Mouse (Mus musculus) kidney, adult 2 months (tissue): Measurements from ENCODE around the gene Gtf3a. TPM values are rescaled to one million over a fixed set of nuclear protein-coding genes. Genes with fewer than 3 reads are reported as not detected.

ENCODE experiments used
- DNase-seq: peaks from one replicate; pipeline ENCODE4 v3.0.0; 2021
- H3K27ac ChIP-seq: fragments of 200-500 bp; 2 replicates; pipeline ENCODE4 v1.5.1; 2012; ENCODE audit warnings: low read depth, low read length, control low read depth, inconsistent platforms; ENCODE audit not compliant: insufficient read depth
- H3K27me3 ChIP-seq: fragments of 200-500 bp; replicated peaks from 2 replicates; pipeline ENCODE4 v1.6.1; 2012; ENCODE audit warnings: mild to moderate bottlenecking, moderate library complexity, low read length, inconsistent platforms; ENCODE audit not compliant: control insufficient read depth, insufficient read depth
- H3K36me3 ChIP-seq: fragments of 200-500 bp; 2 replicates; pipeline ENCODE4 v1.6.1; 2012; ENCODE audit warnings: mild to moderate bottlenecking, moderate library complexity, low read length, inconsistent platforms; ENCODE audit not compliant: control insufficient read depth, insufficient read depth
- H3K4me1 ChIP-seq: fragments of 200-500 bp; 2 replicates; pipeline ENCODE4 v1.6.1; 2011; ENCODE audit warnings: low read length; ENCODE audit not compliant: control insufficient read depth, insufficient read depth
- H3K4me3 ChIP-seq: fragments of 200-500 bp; 2 replicates; pipeline ENCODE4 v1.5.1; 2011; ENCODE audit warnings: mild to moderate bottlenecking, low read depth, low read length, control low read depth; ENCODE audit not compliant: insufficient read depth
- CTCF ChIP-seq: fragments of 200-500 bp; conservative IDR thresholded peaks from 2 replicates; pipeline ENCODE4 v1.5.1; 2011; ENCODE audit warnings: low read depth, mild to moderate bottlenecking, control low read depth, low read length, moderate library complexity, mixed read lengths; ENCODE audit not compliant: insufficient read depth, insufficient read length
- POLR2A ChIP-seq: fragments of 200-500 bp; IDR thresholded peaks from one replicate; pipeline ENCODE4 v1.6.1; 2011; ENCODE audit warnings: low read depth, low read length, control low read depth
- WGBS: fragments of 180-500 bp; shearing (Covaris S2); methylation state at CpG from one replicate; pipeline ENCODE4 v1.1.7; 2018; 5-methylcytosine and 5-hydroxymethylcytosine counted together
- polyA plus RNA-seq: library from polyadenylated mRNA; depleted of rRNA; stranded (reverse); fragments of >200 nt; gene quantifications from 2 replicates; pipeline ENCODE4 v1.2.3, GENCODE M21; 2012

The Gtf3a gene
- polyA plus RNA-seq, 1 experiment = 52.3 TPM

GRCm38 (mm10) chr5:146983216-146983615 is 34.8 kb downstream of the Gtf3a start:
- DNase-seq = peak; percentile 71
- H3K4me1 ChIP-seq = peaks cover 10% of the 10 kb centered on the region; the same call in 1 of the 2 replicates
- no peaks in the 10 kb centered on the region for H3K36me3 ChIP-seq
- no peak overlapping the region for H3K27ac ChIP-seq
- peak; percentile 93 for TF ChIP-seq CTCF
- no peak for TF ChIP-seq POLR2A
- no peaks in the 10 kb centered on the region for H3K27me3 ChIP-seq
- WGBS = 4% methylated on average over 8 of the region's 8 CpGs
- H3K4me3 ChIP-seq = no peak overlapping the region

- no peak for TF ChIP-seq POLR2A
- peaks cover 9% of the 10 kb centered on the region; the same call in 1 of the 2 replicates for H3K4me1 ChIP-seq
- no peaks in the 10 kb centered on the region for H3K36me3 ChIP-seq
- H3K4me3 ChIP-seq = no peak overlapping the region
- H3K27me3 ChIP-seq = no peaks in the 10 kb centered on the region
- no peak for DNase-seq
- WGBS = 67% methylated on average over 21 of the region's 21 CpGs
- no peak overlapping the region for H3K27ac ChIP-seq
Measured at GRCm38 (mm10) chr5:146985725-146986433, 37.4 kb downstream of the Gtf3a start.

DNA sequence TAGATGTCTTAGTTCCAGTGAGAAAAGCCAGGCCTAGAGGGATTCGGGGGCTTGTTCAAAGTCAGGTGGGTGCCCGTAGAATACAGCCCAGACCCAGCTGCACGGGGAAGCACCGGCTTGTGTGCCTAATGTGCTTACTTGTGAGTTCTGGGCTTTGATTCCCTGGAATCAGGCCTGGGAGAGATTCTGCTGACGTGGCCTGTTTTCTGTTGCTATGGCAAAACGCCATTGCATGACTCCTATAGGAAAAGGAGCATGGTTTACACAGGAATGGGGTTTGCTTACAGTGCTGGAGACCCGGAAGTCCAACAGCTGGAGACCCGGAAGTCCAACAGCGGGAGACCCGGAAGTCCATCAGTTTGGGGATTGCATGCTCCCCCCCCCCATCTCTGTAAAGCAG is 39.1 kb downstream of the Gtf3a start:
- no peak overlapping the region for H3K4me3 ChIP-seq
- no peaks in the 10 kb centered on the region for H3K4me1 ChIP-seq
- TF ChIP-seq POLR2A (no peak), CTCF (no peak)
- 87% methylated on average over 10 of the region's 10 CpGs for WGBS
- no peak for DNase-seq
- no peaks in the 10 kb centered on the region for H3K27me3 ChIP-seq
- no peak overlapping the region for H3K27ac ChIP-seq
- H3K36me3 ChIP-seq = no peaks in the 10 kb centered on the region

DNA sequence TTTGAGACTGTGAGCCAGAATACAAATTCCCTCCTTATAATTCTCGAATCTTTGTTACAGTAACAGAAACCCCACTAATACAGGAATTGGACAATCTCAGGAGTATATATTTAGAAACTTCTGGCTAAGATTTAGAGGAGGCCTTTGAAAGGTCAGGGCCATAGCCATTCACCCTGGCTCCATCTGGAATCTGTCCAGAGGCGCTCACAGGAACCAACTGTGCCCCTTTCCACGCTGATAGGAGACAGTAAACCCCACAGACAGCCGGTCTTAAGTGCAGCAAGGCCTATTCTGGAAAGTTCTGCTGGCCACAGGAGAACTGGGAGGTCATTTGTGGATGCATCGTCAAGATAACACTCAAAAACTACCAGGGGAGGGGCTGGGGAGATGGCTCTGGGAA is 40.6 kb downstream of the Gtf3a start:
- H3K4me3 ChIP-seq = no peak overlapping the region
- H3K27ac ChIP-seq = no peak overlapping the region
- H3K27me3 ChIP-seq = no peaks in the 10 kb centered on the region
- TF ChIP-seq POLR2A (no peak), CTCF (no peak)
- DNase-seq = no peak
- H3K4me1 ChIP-seq = no peaks in the 10 kb centered on the region
- H3K36me3 ChIP-seq = no peaks in the 10 kb centered on the region
- 50% methylated on average over 5 of the region's 5 CpGs for WGBS

GRCm38 (mm10) chr5:146993509-146993908 is 45.1 kb downstream of the Gtf3a start:
- peak; percentile 59 for DNase-seq
- no peaks in the 10 kb centered on the region for H3K36me3 ChIP-seq
- no peak overlapping the region for H3K4me3 ChIP-seq
- H3K4me1 ChIP-seq = no peaks in the 10 kb centered on the region
- no peak overlapping the region for H3K27ac ChIP-seq
- TF ChIP-seq POLR2A = no peak
- no peak for TF ChIP-seq CTCF
- no peaks in the 10 kb centered on the region for H3K27me3 ChIP-seq
- WGBS = 58% methylated on average over 8 of the region's 8 CpGs

- Histone ChIP-seq H3K27ac (no peak overlapping the region), H3K36me3 (no peaks in the 10 kb centered on the region), H3K4me3 (no peak overlapping the region), H3K27me3 (no peaks in the 10 kb centered on the region), H3K4me1 (no peaks in the 10 kb centered on the region)
- no peak for DNase-seq
- 62% methylated on average over 6 of the region's 6 CpGs for WGBS
- TF ChIP-seq CTCF (no peak), POLR2A (no peak)
Measured at GRCm38 (mm10) chr5:146994973-146995372, 46.5 kb downstream of the Gtf3a start.

- Histone ChIP-seq H3K4me3 (no peak overlapping the region), H3K27me3 (no peaks in the 10 kb centered on the region), H3K36me3 (no peaks in the 10 kb centered on the region), H3K27ac (no peak overlapping the region), H3K4me1 (no peaks in the 10 kb centered on the region)
- DNase-seq = no peak
- TF ChIP-seq CTCF = no peak
- no peak for TF ChIP-seq POLR2A
- whole genome bisulfite sequencing = 87% methylated on average over 7 of the region's 7 CpGs
Measured at GRCm38 (mm10) chr5:146996812-146997211, 48.4 kb downstream of the Gtf3a start.

DNA sequence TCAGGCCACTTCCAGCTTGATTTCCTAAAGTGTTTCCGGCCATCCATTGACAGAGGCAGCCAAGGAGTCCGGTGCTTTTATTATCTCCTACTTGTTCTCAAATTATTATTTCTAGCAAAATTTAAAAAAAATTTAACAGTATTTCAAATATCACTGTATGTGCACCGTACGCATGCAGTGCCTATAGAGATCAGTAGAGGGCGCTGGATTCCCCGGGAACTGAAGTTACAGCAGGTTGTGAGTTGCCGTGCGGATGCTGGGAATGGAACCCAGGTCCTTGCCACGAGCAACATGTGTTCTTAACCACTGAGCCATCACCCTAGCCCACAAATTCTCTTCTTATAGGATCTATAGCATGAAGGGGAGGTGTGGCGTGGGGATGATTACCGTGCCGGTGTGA is 50.3 kb downstream of the Gtf3a start:
- no peaks in the 10 kb centered on the region for H3K27me3 ChIP-seq
- H3K36me3 ChIP-seq = no peaks in the 10 kb centered on the region
- H3K4me3 ChIP-seq = no peak overlapping the region
- TF ChIP-seq POLR2A (no peak), CTCF (peak; percentile 24; the same call in 1 of the 2 replicates)
- H3K27ac ChIP-seq = no peak overlapping the region
- no peaks in the 10 kb centered on the region for H3K4me1 ChIP-seq
- DNase-seq = no peak
- WGBS = 94% methylated on average over 12 of the region's 12 CpGs
